In the genomic region with DNA sequence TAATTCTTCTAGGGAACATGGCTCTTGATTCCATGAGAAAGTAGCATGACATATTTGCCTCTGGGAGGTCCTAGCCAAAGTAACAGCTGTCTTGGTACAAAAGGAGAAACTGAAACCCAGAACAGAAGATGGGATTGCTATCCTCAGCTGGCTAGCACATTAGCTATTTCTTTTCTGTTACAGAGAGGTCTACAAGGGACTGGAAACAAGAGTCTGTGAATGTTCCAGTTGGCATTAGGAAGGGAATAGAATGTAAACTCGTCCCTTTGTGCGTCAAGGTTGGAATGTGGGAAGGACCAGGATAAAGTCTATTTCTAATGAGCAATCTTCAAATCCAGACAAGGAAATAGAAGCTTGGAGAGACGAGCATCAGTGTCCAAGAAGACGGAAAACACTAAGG, we compare ENCODE assay signal across 17 mouse cellular contexts.
DNase-seq lines count a peak whose midpoint lies in the region; TF ChIP-seq lines count a peak whose summit lies in the region.
"Had no signal": no experiment of that assay in that cellular context is flagged by ENCODE, and none has a peak within 500 bp of the region (broad histone marks: within the 10 kb centered on the region; RNA-seq: fewer than 3 reads in every experiment).

No protein-coding gene starts in this region.

- no peak for TF ChIP-seq POLR2A in heart, adult 2 months (IDR thresholded peaks at IDR 0.05; ENCODE audit: insufficient read depth, low read depth, low read length)

- no peak for TF ChIP-seq CTCF in heart, adult 2 months (IDR thresholded peaks at IDR 0.05)

- WGBS in heart, adult 2 months = 73% methylated on average over 4 of the region's 4 CpGs

- no peaks in the 10 kb centered on the region; the same call in 1 of the 2 replicates for H3K4me1 ChIP-seq in heart, adult 2 months (ENCODE audit: control insufficient read depth, insufficient read depth, low read length)
- H3K4me1 ChIP-seq: forebrain, embryonic 13.5 days; hindbrain, embryonic 15.5 days had no signal

- H3K4me3 ChIP-seq in heart, adult 2 months = no peak overlapping the region
- H3K4me3 ChIP-seq: embryonic facial prominence, embryonic 10.5 days; forebrain, embryonic 13.5 days; hindbrain, embryonic 15.5 days had no signal

- no peak for TF ChIP-seq EP300 in heart, adult 2 months (IDR thresholded peaks at IDR 0.05; ENCODE audit: insufficient read depth, low read depth, low read length)

- no peak overlapping the region for H3K9ac ChIP-seq in heart, adult 2 months (ENCODE audit: low read depth, low read length)
- H3K9ac ChIP-seq: forebrain, embryonic 13.5 days; forebrain, postnatal 0 days; hindbrain, embryonic 15.5 days had no signal

- no peaks in the 10 kb centered on the region for H3K27me3 ChIP-seq in heart, adult 2 months (ENCODE audit: control insufficient read depth, insufficient read depth, low read length)
- H3K27me3 ChIP-seq: forebrain, embryonic 13.5 days; hindbrain, embryonic 15.5 days had no signal

- H3K36me3 ChIP-seq in heart, adult 2 months (ENCODE audit: control insufficient read depth, insufficient read depth, low read length) = no peaks in the 10 kb centered on the region
- H3K36me3 ChIP-seq: embryonic facial prominence, embryonic 10.5 days; G1E; hindbrain, embryonic 15.5 days had no signal

- H3K27ac ChIP-seq in heart, adult 2 months = peak overlapping the region; percentile 26
- H3K27ac ChIP-seq: embryonic facial prominence, embryonic 10.5 days; forebrain, embryonic 13.5 days; hindbrain, embryonic 15.5 days had no signal

- no peaks in the 10 kb centered on the region for H3K79me2 ChIP-seq in heart, adult 2 months (replicated peaks; ENCODE audit: control insufficient read depth, insufficient read depth, low read length)

- peak; percentile 43 for DNase-seq in gastrocnemius, adult 18-20 months (ENCODE audit: low spot score)
- no peak for DNase-seq in gastrocnemius, postnatal 4 days (ENCODE audit: low spot score in 2 of 2)
- DNase-seq in heart, adult 2 months = no peak
- DNase-seq in heart, postnatal 14 days = no peak
- DNase-seq in lung, postnatal 10 days = peak; percentile 23
- DNase-seq in lung, postnatal 4 days = no peak
- no peak for DNase-seq in right cerebral cortex, postnatal 10 days (ENCODE audit: low spot score in 2 of 2)
- DNase-seq: adrenal gland, adult 8-10 months; adrenal gland, postnatal 36 days; B cell, adult 2 months; cerebellum, adult 2 months; cerebellum, postnatal 10 days; forebrain, postnatal 0 days had no signal

- intact Hi-C loops in heart, adult 2 months (cut with DNase I) = no loop called here
- intact Hi-C loops in heart, postnatal 14 days (cut with DNase I) = no loop called here

Comparison
In these comparisons a context has a peak if more than half of its experiments do, and no peak if none do; other contexts are left out.
1. DNase-seq: peak in gastrocnemius, adult 18-20 months (single experiment) and lung, postnatal 10 days (single experiment); none in gastrocnemius, postnatal 4 days (0 of 2), heart, adult 2 months (0 of 2), heart, postnatal 14 days (0 of 2), lung, postnatal 4 days (0 of 2) and right cerebral cortex, postnatal 10 days (0 of 2).